Mouse (Mus musculus) cerebellum, adult 2 months (tissue): ENCODE measurements around the gene Pbrm1.

ENCODE experiments used
- CTCF ChIP-seq: fragments of 200-500 bp; IDR thresholded peaks from 2 replicates; pipeline ENCODE4 v1.5.1; 2011; ENCODE audit warnings: low read depth, mild to moderate bottlenecking, control low read depth, low read length, moderate library complexity, borderline replicate concordance; ENCODE audit not compliant: insufficient read depth
- POLR2A ChIP-seq: fragments of 200-500 bp; IDR thresholded peaks from 2 replicates; pipeline ENCODE4 v1.6.1; 2011; ENCODE audit warnings: low read length, control low read depth, borderline replicate concordance; ENCODE audit not compliant: insufficient read depth

GRCm38 (mm10) chr14:31168425-31168824, 149.5 kb downstream of the Pbrm1 start, which contains the start of gene Stab1:
- TF ChIP-seq POLR2A: no peak
- no peak for TF ChIP-seq CTCF
